In genomic region chr12:110454223-110454622, GRCm38 (mm10) we compare ENCODE assay signal across 8 mouse cellular contexts. TPM values are rescaled to one million over a fixed set of nuclear protein-coding genes. Genes with fewer than 3 reads are reported as not detected.
A peak's percentile ranks its signal among the peaks of the same experiment; 100 is the strongest.
DNase-seq lines count a peak whose midpoint lies in the region; ATAC-seq and TF ChIP-seq lines count a peak whose summit lies in the region.

No protein-coding gene starts in this region.

- H3K27me3 ChIP-seq in CH12.LX (replicated peaks): no peaks in the 10 kb centered on the region
- H3K27me3 ChIP-seq in heart, embryonic 16.5 days (ENCODE audit: control insufficient read depth, insufficient read depth, low read length): no peaks in the 10 kb centered on the region
- H3K27me3 ChIP-seq in lung, postnatal 0 days (replicated peaks; ENCODE audit: insufficient read depth, low read length): no peaks in the 10 kb centered on the region

- H3K9me3 ChIP-seq in CH12.LX (replicated peaks; ENCODE audit: low read length): no peaks in the 10 kb centered on the region
- H3K9me3 ChIP-seq in heart, embryonic 16.5 days (replicated peaks; ENCODE audit: control insufficient read depth, low read length): no peaks in the 10 kb centered on the region
- no peaks in the 10 kb centered on the region for H3K9me3 ChIP-seq in lung, postnatal 0 days (ENCODE audit: low read length)

- DNase-seq in CH12.LX (ENCODE audit: extremely low read depth): peak; percentile 57
- peak; percentile 76 to 94 for DNase-seq in adrenal gland, adult (ENCODE audit: inconsistent age in 2 of 2, low spot score in 1 of 2)
- DNase-seq in embryo, embryonic 9.5 days (ENCODE audit: extremely low spot score): peak; percentile 64
- DNase-seq in kidney, postnatal 10 days: peak; percentile 79
- DNase-seq in lung, postnatal 0 days (ENCODE audit: low spot score): peak; percentile 86
- DNase-seq in right cerebral cortex, postnatal 14 days: peak; percentile 62
- peak; percentile 69 to 79 for DNase-seq in urinary bladder, postnatal 36 days (ENCODE audit: low spot score in 2 of 2)

- no peak for TF ChIP-seq EP300 in CH12.LX (IDR thresholded peaks at IDR 0.05; ENCODE audit: low read length)
- no peak for TF ChIP-seq EP300 in lung, postnatal 0 days (IDR thresholded peaks at IDR 0.05)

- H3K4me1 ChIP-seq in CH12.LX (ENCODE audit: control insufficient read depth in 1 of 2, insufficient read depth in 2 of 2): no peaks in the 10 kb centered on the region
- peaks cover 9% of the 10 kb centered on the region for H3K4me1 ChIP-seq in heart, embryonic 16.5 days (ENCODE audit: control insufficient read depth, insufficient read depth, low read length)
- H3K4me1 ChIP-seq in lung, postnatal 0 days (ENCODE audit: insufficient read depth, low read depth, low read length): no peaks in the 10 kb centered on the region

- no peak overlapping the region for H3K4me3 ChIP-seq in CH12.LX (replicated peaks in 1 of 3; ENCODE audit: low read depth in 2 of 3, low read length in 2 of 3, poor library complexity in 1 of 3)
- no peak overlapping the region for H3K4me3 ChIP-seq in heart, embryonic 16.5 days (ENCODE audit: low read length)
- no peak overlapping the region for H3K4me3 ChIP-seq in lung, postnatal 0 days (ENCODE audit: low read depth, low read length)

- WGBS in heart, embryonic 16.5 days: 4% methylated on average over 5 of the region's 5 CpGs
- WGBS in lung, postnatal 0 days: 2% methylated on average over 5 of the region's 5 CpGs

- in situ Hi-C loops in CH12.LX (cut with MboI; ENCODE audit: low pct_ligation_motif_present, low pct_unique_long_range_greater_than_20kb, low sequenced_read_pairs): no loop called here

- H3K27ac ChIP-seq in CH12.LX (ENCODE audit: insufficient read depth, low read depth): no peak overlapping the region
- H3K27ac ChIP-seq in heart, embryonic 16.5 days (ENCODE audit: low read length): no peak overlapping the region
- H3K27ac ChIP-seq in lung, postnatal 0 days (ENCODE audit: low read length): no peak overlapping the region

- no peak for TF ChIP-seq POLR2A in CH12.LX (IDR thresholded peaks at IDR 0.05; ENCODE audit: low read depth, low read length)

- dilution Hi-C loops in CH12.LX (cut with MboI; ENCODE audit: extremely low pct_ligation_motif_present, extremely low pct_unique_long_range_greater_than_20kb, low sequenced_read_pairs): no loop called here

- ATAC-seq in heart, embryonic 16.5 days (replicated peaks; ENCODE audit: extremely low read depth, insufficient read depth, low FRiP score): peak; percentile 71
- peak; percentile 75 for ATAC-seq in lung, postnatal 0 days

- no peak overlapping the region for H3K9ac ChIP-seq in CH12.LX (ENCODE audit: insufficient read depth, low read depth)
- H3K9ac ChIP-seq in heart, embryonic 16.5 days (ENCODE audit: low read length): no peak overlapping the region
- H3K9ac ChIP-seq in lung, postnatal 0 days (replicated peaks; ENCODE audit: low read depth): no peak overlapping the region

- no peaks in the 10 kb centered on the region for H3K79me2 ChIP-seq in CH12.LX (replicated peaks; ENCODE audit: control insufficient read depth, extremely low read depth, insufficient read depth, poor library complexity, severe bottlenecking)

- TF ChIP-seq CTCF in CH12.LX (conservative IDR thresholded peaks at IDR 0.05 in 1 of 2, IDR thresholded peaks at IDR 0.05 in 1 of 2; ENCODE audit: low read depth in 2 of 2, low read length in 2 of 2): peak; percentile 61 to 94
- peak; percentile 95 for TF ChIP-seq CTCF in lung, postnatal 0 days (IDR thresholded peaks at IDR 0.05)

- no peaks in the 10 kb centered on the region for H3K36me3 ChIP-seq in CH12.LX (replicated peaks in 1 of 2; ENCODE audit: control insufficient read depth in 1 of 2, insufficient read depth in 1 of 2, low read length in 1 of 2)
- no peaks in the 10 kb centered on the region for H3K36me3 ChIP-seq in heart, embryonic 16.5 days (ENCODE audit: control insufficient read depth, insufficient read depth)
- 0 out of 2 replicates have a peak, but pooled peaks cover 7% of the 10 kb centered on the region for H3K36me3 ChIP-seq in lung, postnatal 0 days (ENCODE audit: insufficient read depth, low read length)

- TF ChIP-seq RAD21 in CH12.LX (IDR thresholded peaks at IDR 0.05; ENCODE audit: low read depth, low read length): peak; percentile 94

- no peak overlapping the region for H3K4me2 ChIP-seq in CH12.LX (ENCODE audit: insufficient read depth, low read depth, poor library complexity, severe bottlenecking)
- no peak overlapping the region for H3K4me2 ChIP-seq in heart, embryonic 16.5 days (ENCODE audit: low read depth, low read length)
- H3K4me2 ChIP-seq in lung, postnatal 0 days (replicated peaks; ENCODE audit: low read depth, low read length): no peak overlapping the region

TF ChIP-seq in CH12.LX, 34 proteins besides CTCF, POLR2A, EP300 and RAD21:
- no peak for TF ChIP-seq KAT2A (IDR thresholded peaks at IDR 0.05; ENCODE audit: insufficient replicate concordance, low read length)
- TF ChIP-seq JUN (IDR thresholded peaks at IDR 0.05; ENCODE audit: insufficient read depth, low read depth, low read length): no peak
- no peak for TF ChIP-seq PAX5 (IDR thresholded peaks at IDR 0.05; ENCODE audit: low read length)
- peak; percentile 39; the same call in 1 of the 2 replicates for TF ChIP-seq NELFE (IDR thresholded peaks at IDR 0.05; ENCODE audit: low read depth, low read length)
- TF ChIP-seq MEF2A (IDR thresholded peaks at IDR 0.05; ENCODE audit: borderline replicate concordance, low read depth, low read length): peak; percentile 27; the same call in 1 of the 2 replicates
- peak; percentile 33; the same call in 1 of the 2 replicates for TF ChIP-seq SIN3A (IDR thresholded peaks at IDR 0.05; ENCODE audit: low read length)
- TF ChIP-seq SMC3 (IDR thresholded peaks at IDR 0.05; ENCODE audit: low read depth, low read length): peak; percentile 88
- TF ChIP-seq ZNF384 (IDR thresholded peaks at IDR 0.05; ENCODE audit: low read depth, low read length): peak; percentile 12; the same call in 1 of the 2 replicates
- 0 out of 2 replicates have a peak, but pooled peaks have one; percentile 13 for TF ChIP-seq HCFC1 (IDR thresholded peaks at IDR 0.05; ENCODE audit: low read depth, low read length)
- TF ChIP-seq ZC3H11A (IDR thresholded peaks at IDR 0.05; ENCODE audit: low read depth, low read length): peak; percentile 81
TF ChIP-seq in CH12.LX: peak in this region for 7.

RNA-seq across cellular contexts. Expression of gene Ppp2r5c, which starts 7.3 kb away (rescaled TPM):
- total RNA-seq in CH12.LX (2012; rRNA removed): 67.2 and 71.6 TPM in 2 replicates
- total RNA-seq in CH12.LX (2014; rRNA removed): 111 and 122 TPM in 2 replicates
- polyA plus RNA-seq in CH12.LX (2012; ENCODE audit: insufficient read length, low read depth): 78.5 and 97.7 TPM in 2 replicates
- 130 and 132 TPM in 2 replicates for polyA plus RNA-seq in heart, embryonic 16.5 days (2015; fragmentation: Nextera tagmentation; extraction: Ambion mirVana)
- 102 and 105 TPM in 2 replicates for polyA plus RNA-seq in lung, postnatal 0 days (2015; fragmentation: Nextera tagmentation; extraction: Ambion mirVana)
